In the genomic region with DNA sequence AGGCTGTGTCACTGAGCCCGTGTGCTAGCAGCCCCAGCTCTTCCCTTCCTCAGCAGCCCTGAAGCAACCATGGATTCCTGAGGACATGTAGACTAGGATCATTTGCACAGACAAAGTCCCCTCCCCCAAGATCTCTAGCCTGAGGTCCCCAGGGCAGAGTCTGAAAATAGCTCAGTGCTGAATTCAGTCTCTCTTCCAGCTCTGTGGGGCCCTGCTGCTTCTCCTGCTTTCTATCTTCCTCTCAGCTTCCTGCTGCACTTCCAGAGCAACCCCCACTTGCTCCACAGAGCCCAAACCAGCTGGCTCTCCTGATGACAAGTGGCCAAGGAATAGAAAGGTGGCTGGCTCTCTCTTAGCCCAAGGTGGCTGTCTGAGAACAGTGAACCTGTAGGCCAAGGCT, we compare ENCODE assay signal across 9 mouse cellular contexts.
A peak's percentile ranks its signal among the peaks of the same experiment; 100 is the strongest.
DNase-seq lines count a peak whose midpoint lies in the region; ATAC-seq and TF ChIP-seq lines count a peak whose summit lies in the region.
"Had no signal": no experiment of that assay in that cellular context is flagged by ENCODE, and none has a peak within 500 bp of the region (broad histone marks: within the 10 kb centered on the region; RNA-seq: fewer than 3 reads in every experiment).

No protein-coding gene starts in this region.

- H3K27me3 ChIP-seq in forebrain, embryonic 16.5 days (replicated peaks; ENCODE audit: control insufficient read depth, insufficient read depth, low read length), result no peaks in the 10 kb centered on the region
- no peaks in the 10 kb centered on the region for H3K27me3 ChIP-seq in limb, embryonic 14.5 days (ENCODE audit: control insufficient read depth, insufficient read depth, low read length)
- H3K27me3 ChIP-seq: limb, embryonic 15.5 days had no signal

- no peaks in the 10 kb centered on the region for H3K9me3 ChIP-seq in forebrain, embryonic 16.5 days (ENCODE audit: control insufficient read depth, low read length)
- H3K9me3 ChIP-seq in limb, embryonic 14.5 days (ENCODE audit: control insufficient read depth, low read length), result no peaks in the 10 kb centered on the region
- H3K9me3 ChIP-seq: limb, embryonic 15.5 days had no signal

- H3K9ac ChIP-seq in forebrain, embryonic 16.5 days (replicated peaks; ENCODE audit: low read depth, low read length), result 0 out of 2 replicates have a peak overlapping the region, but pooled peaks have one; percentile 26
- no peak overlapping the region for H3K9ac ChIP-seq in limb, embryonic 14.5 days (ENCODE audit: low read depth, low read length, severe bottlenecking)
- H3K9ac ChIP-seq: limb, embryonic 15.5 days had no signal

- 18% methylated on average over 1 of the region's 1 CpGs for WGBS in forebrain, embryonic 16.5 days
- 23% methylated on average over 1 of the region's 1 CpGs for WGBS in limb, embryonic 14.5 days

- no peak overlapping the region for H3K4me3 ChIP-seq in forebrain, embryonic 16.5 days (replicated peaks; ENCODE audit: low read length)
- no peak overlapping the region for H3K4me3 ChIP-seq in limb, embryonic 14.5 days (replicated peaks; ENCODE audit: low read length)
- H3K4me3 ChIP-seq: limb, embryonic 15.5 days had no signal

- no peak for DNase-seq in frontal cortex, postnatal 36 days (ENCODE audit: low spot score in 2 of 2)
- DNase-seq in brain, adult 2 months (ENCODE audit: low read depth, low spot score), result peak; percentile 91
- peak; percentile 24 for DNase-seq in limb, embryonic 14.5 days (ENCODE audit: low spot score)
- no peak for DNase-seq in urinary bladder, postnatal 14 days (ENCODE audit: low spot score)
- no peak for DNase-seq in adrenal gland, postnatal 25 days
- no peak for DNase-seq in lung, postnatal 4 days

- no peaks in the 10 kb centered on the region for H3K36me3 ChIP-seq in forebrain, embryonic 16.5 days (ENCODE audit: control insufficient read depth, insufficient read depth)
- H3K36me3 ChIP-seq in limb, embryonic 14.5 days (ENCODE audit: control insufficient read depth, insufficient read depth, low read length), result no peaks in the 10 kb centered on the region
- H3K36me3 ChIP-seq: limb, embryonic 15.5 days had no signal

- peaks cover 44% of the 10 kb centered on the region for H3K4me1 ChIP-seq in forebrain, embryonic 16.5 days (replicated peaks; ENCODE audit: control insufficient read depth, insufficient read depth, low read length)
- H3K4me1 ChIP-seq in limb, embryonic 14.5 days (ENCODE audit: control insufficient read depth, insufficient read depth, low read length), result peaks cover 11% of the 10 kb centered on the region

- H3K27ac ChIP-seq in forebrain, embryonic 16.5 days (ENCODE audit: low read length), result peak overlapping the region; percentile 64; the same call in 1 of the 2 replicates
- H3K27ac ChIP-seq in limb, embryonic 14.5 days (replicated peaks; ENCODE audit: low read depth, low read length), result no peak overlapping the region
- H3K27ac ChIP-seq: limb, embryonic 15.5 days had no signal

- TF ChIP-seq POLR2A in limb, embryonic 14.5 days (IDR thresholded peaks at IDR 0.05; ENCODE audit: borderline replicate concordance, extremely low read depth, insufficient read depth, insufficient read length), result no peak

- H3K4me2 ChIP-seq in forebrain, embryonic 16.5 days (ENCODE audit: low read length), result no peak overlapping the region
- H3K4me2 ChIP-seq in limb, embryonic 14.5 days (replicated peaks; ENCODE audit: low read depth, low read length, severe bottlenecking), result no peak overlapping the region
- H3K4me2 ChIP-seq: limb, embryonic 15.5 days had no signal

- ATAC-seq in frontal cortex, adult (ENCODE audit: low TSS enrichment), result peak; percentile 22
- ATAC-seq in forebrain, embryonic 16.5 days, result no peak
- ATAC-seq in limb, embryonic 14.5 days (ENCODE audit: low FRiP score, low read depth), result peak; percentile 44

Comparison
In these comparisons a context has a peak if more than half of its experiments do, and no peak if none do; other contexts are left out.
1. DNase-seq: peak in brain, adult 2 months (single experiment) and limb, embryonic 14.5 days (single experiment); none in frontal cortex, postnatal 36 days (0 of 2), urinary bladder, postnatal 14 days (single experiment), adrenal gland, postnatal 25 days (single experiment) and lung, postnatal 4 days (0 of 2).